Mouse (Mus musculus): ENCODE measurements around the gene Cobll1. TPM values are rescaled to one million over a fixed set of nuclear protein-coding genes. Genes with fewer than 3 reads are reported as not detected.
A peak's percentile ranks its signal among the peaks of the same experiment; 100 is the strongest.

The Cobll1 gene
- polyA plus RNA-seq, 1 experiment from 2014 or later = 20.2 TPM

DNA sequence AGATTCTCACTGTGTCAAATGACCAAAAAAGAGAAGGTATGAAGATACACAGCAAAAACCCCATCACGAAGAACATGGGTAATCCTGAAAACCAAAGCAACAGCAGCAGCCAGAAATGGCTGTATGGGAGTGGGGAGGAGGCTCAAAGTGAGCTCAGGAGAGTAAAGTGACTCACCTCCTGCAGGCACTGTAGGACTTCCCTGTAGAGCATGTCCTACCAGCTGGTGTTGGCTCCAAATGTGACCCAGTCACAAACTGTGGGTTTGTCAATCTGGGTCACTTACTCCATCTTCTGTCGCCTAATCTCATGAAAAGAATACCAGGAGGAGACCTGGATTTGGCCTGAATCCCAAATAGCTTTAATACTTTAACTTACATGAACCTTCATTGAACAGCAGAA, 81.9 kb downstream of the Cobll1 start:
- Histone ChIP-seq H3K9ac (ENCODE audit: low read depth, low read length) (no peak overlapping the region), H3K9me3 (ENCODE audit: control insufficient read depth, low read length) (no peaks in the 10 kb centered on the region), H3K4me2 (ENCODE audit: low read depth, low read length) (no peak overlapping the region), H3K36me3 (ENCODE audit: control insufficient read depth, insufficient read depth, low read length) (no peaks in the 10 kb centered on the region), H3K27me3 (replicated peaks; ENCODE audit: control insufficient read depth, insufficient read depth, low read length) (no peaks in the 10 kb centered on the region), H3K4me1 (ENCODE audit: control insufficient read depth, insufficient read depth, low read length) (peaks cover 9% of the 10 kb centered on the region), H3K27ac (ENCODE audit: low read length) (no peak overlapping the region), H3K4me3 (ENCODE audit: low read length) (no peak overlapping the region)
- ATAC-seq = no peak
- 88% methylated on average over 2 of the region's 2 CpGs for WGBS

DNA sequence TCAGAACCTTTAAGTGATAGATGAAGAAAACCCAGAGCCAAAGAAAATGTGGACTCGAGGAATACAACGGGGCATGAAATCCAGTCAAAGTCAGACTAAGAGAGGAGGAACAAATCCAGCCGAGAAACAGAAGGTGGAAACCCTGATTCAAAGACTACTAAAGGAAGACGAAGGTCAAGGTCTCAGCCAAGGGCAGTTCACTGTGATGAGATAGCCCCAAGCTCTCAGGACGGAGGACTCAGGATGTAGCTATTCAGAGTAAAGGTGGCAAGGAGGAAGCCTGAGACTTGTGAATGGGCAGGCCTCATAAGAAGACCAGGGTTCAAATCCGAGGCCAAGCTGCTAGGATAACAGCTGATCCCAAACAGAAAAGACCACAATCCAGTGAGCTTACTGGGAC, 90.3 kb downstream of the Cobll1 start:
- no peak for ATAC-seq
- no peak overlapping the region for H3K9ac ChIP-seq (ENCODE audit: low read depth, low read length)
- no peaks in the 10 kb centered on the region for H3K4me1 ChIP-seq (ENCODE audit: control insufficient read depth, insufficient read depth, low read length)
- peaks cover 6% of the 10 kb centered on the region for H3K36me3 ChIP-seq (ENCODE audit: control insufficient read depth, insufficient read depth, low read length)
- no peaks in the 10 kb centered on the region for H3K9me3 ChIP-seq (ENCODE audit: control insufficient read depth, low read length)
- no peaks in the 10 kb centered on the region for H3K27me3 ChIP-seq (replicated peaks; ENCODE audit: control insufficient read depth, insufficient read depth, low read length)
- no peak overlapping the region for H3K4me3 ChIP-seq (ENCODE audit: low read length)
- H3K27ac ChIP-seq (ENCODE audit: low read length) = no peak overlapping the region
- WGBS = 93% methylated on average over 6 of the region's 6 CpGs
- H3K4me2 ChIP-seq (ENCODE audit: low read depth, low read length) = no peak overlapping the region

GRCm38 (mm10) chr2:65147431-65147830, 91.8 kb downstream of the Cobll1 start:
- H3K4me3 ChIP-seq (ENCODE audit: low read length) = no peak overlapping the region
- H3K36me3 ChIP-seq (ENCODE audit: control insufficient read depth, insufficient read depth, low read length) = peaks cover 9% of the 10 kb centered on the region
- H3K9me3 ChIP-seq (ENCODE audit: control insufficient read depth, low read length) = no peaks in the 10 kb centered on the region
- no peak for ATAC-seq
- no peak overlapping the region for H3K27ac ChIP-seq (ENCODE audit: low read length)
- no peaks in the 10 kb centered on the region for H3K4me1 ChIP-seq (ENCODE audit: control insufficient read depth, insufficient read depth, low read length)
- H3K4me2 ChIP-seq (ENCODE audit: low read depth, low read length) = no peak overlapping the region
- no peak overlapping the region for H3K9ac ChIP-seq (ENCODE audit: low read depth, low read length)
- no peaks in the 10 kb centered on the region for H3K27me3 ChIP-seq (replicated peaks; ENCODE audit: control insufficient read depth, insufficient read depth, low read length)
- WGBS = 53% methylated on average over 1 of the region's 1 CpGs

DNA sequence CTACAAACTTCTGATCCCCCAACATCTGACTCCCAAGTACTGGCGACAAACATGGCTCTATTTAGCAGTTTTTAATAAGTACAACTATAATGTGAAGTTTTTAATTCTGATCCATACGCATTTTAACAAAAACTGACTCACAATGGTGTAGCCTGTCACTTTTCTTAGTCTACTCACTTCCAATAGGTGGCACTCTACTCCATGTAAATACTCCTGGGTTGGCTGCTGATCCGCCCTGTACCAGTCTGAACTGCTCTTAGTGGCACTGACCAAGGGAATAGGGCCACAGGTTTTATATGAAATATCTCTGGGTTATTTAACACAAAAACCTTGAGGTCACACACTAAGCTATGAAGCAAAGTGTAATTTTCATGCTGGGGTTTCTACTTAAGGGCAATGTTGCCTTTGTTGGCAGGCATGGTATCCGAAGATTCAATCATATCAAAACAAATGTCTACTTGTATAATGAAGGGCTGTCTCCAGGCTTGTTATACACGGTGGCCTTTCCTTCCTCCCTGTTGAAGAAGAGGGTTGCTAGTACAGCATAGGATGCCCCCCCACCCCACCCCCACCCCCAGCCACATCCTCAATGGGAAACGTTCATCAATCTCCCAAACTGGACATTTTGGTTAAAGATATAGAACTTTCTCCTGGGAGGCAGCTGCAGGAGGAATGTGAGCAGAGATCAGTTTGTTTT, 93.6 kb downstream of the Cobll1 start:
- ATAC-seq = peak; percentile 77
- 56% methylated on average over 6 of the region's 6 CpGs for WGBS
- H3K27ac ChIP-seq (ENCODE audit: low read length) = 0 out of 2 replicates have a peak overlapping the region, but pooled peaks have one; percentile 30
- H3K36me3 ChIP-seq (ENCODE audit: control insufficient read depth, insufficient read depth, low read length) = peaks cover 7% of the 10 kb centered on the region
- no peak overlapping the region for H3K4me3 ChIP-seq (ENCODE audit: low read length)
- no peak overlapping the region for H3K4me2 ChIP-seq (ENCODE audit: low read depth, low read length)
- no peaks in the 10 kb centered on the region for H3K9me3 ChIP-seq (ENCODE audit: control insufficient read depth, low read length)
- H3K9ac ChIP-seq (ENCODE audit: low read depth, low read length) = no peak overlapping the region
- H3K4me1 ChIP-seq (ENCODE audit: control insufficient read depth, insufficient read depth, low read length) = no peaks in the 10 kb centered on the region
- H3K27me3 ChIP-seq (replicated peaks; ENCODE audit: control insufficient read depth, insufficient read depth, low read length) = no peaks in the 10 kb centered on the region

GRCm38 (mm10) chr2:65141093-65141661, 98.0 kb downstream of the Cobll1 start:
- peaks cover 4% of the 10 kb centered on the region; the same call in 1 of the 2 replicates for H3K36me3 ChIP-seq (ENCODE audit: control insufficient read depth, insufficient read depth, low read length)
- 54% methylated on average over 4 of the region's 4 CpGs for WGBS
- no peak overlapping the region for H3K4me2 ChIP-seq (ENCODE audit: low read depth, low read length)
- no peak for ATAC-seq
- no peak overlapping the region for H3K9ac ChIP-seq (ENCODE audit: low read depth, low read length)
- H3K4me1 ChIP-seq (ENCODE audit: control insufficient read depth, insufficient read depth, low read length) = peaks cover 6% of the 10 kb centered on the region; the same call in 1 of the 2 replicates
- H3K4me3 ChIP-seq (ENCODE audit: low read length) = no peak overlapping the region
- no peak overlapping the region for H3K27ac ChIP-seq (ENCODE audit: low read length)
- H3K9me3 ChIP-seq (ENCODE audit: control insufficient read depth, low read length) = no peaks in the 10 kb centered on the region
- no peaks in the 10 kb centered on the region for H3K27me3 ChIP-seq (replicated peaks; ENCODE audit: control insufficient read depth, insufficient read depth, low read length)

- WGBS = 60% methylated on average over 6 of the region's 6 CpGs
- H3K9me3 ChIP-seq (ENCODE audit: control insufficient read depth, low read length) = no peaks in the 10 kb centered on the region
- no peaks in the 10 kb centered on the region for H3K27me3 ChIP-seq (replicated peaks; ENCODE audit: control insufficient read depth, insufficient read depth, low read length)
- H3K4me1 ChIP-seq (ENCODE audit: control insufficient read depth, insufficient read depth, low read length) = peaks cover 6% of the 10 kb centered on the region; the same call in 1 of the 2 replicates
- no peak for ATAC-seq
- H3K27ac ChIP-seq (ENCODE audit: low read length) = no peak overlapping the region
- no peak overlapping the region for H3K9ac ChIP-seq (ENCODE audit: low read depth, low read length)
- no peak overlapping the region for H3K4me2 ChIP-seq (ENCODE audit: low read depth, low read length)
- peaks cover 4% of the 10 kb centered on the region; the same call in 1 of the 2 replicates for H3K36me3 ChIP-seq (ENCODE audit: control insufficient read depth, insufficient read depth, low read length)
- no peak overlapping the region for H3K4me3 ChIP-seq (ENCODE audit: low read length)
Observed at GRCm38 (mm10) chr2:65140330-65140922, 98.8 kb downstream of the Cobll1 start.

DNA sequence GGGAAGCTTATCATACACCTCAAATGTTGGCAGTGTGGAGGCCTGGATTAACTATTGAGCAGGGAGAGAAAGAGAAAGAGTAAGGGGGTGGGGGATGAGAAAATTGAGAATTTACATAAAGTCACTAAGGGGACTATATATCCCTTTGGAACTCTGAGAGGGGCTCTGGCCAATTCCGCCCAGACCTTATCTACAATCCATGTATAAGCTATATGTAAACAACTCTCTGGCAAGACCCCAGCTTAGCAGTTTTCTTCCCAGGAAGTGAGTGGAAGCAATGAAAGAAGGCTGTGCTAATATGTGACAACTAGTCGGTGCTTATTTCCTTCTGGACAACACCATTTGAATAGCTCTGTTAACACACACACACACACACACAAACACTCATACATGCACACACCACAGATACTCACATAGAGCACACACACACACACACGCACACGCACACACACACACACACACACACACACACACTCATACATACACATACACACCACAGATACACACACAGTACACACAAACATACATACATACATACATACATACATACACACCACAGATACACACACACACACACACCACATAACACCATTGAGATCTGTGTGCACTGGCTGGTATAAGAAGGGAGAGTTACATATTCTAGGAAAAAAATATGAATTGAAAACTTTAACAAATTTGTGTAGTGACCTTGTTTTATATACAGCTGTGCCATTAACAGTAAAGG, 99.4 kb downstream of the Cobll1 start:
- Histone ChIP-seq H3K9ac (ENCODE audit: low read depth, low read length) (no peak overlapping the region), H3K4me3 (ENCODE audit: low read length) (no peak overlapping the region), H3K27ac (ENCODE audit: low read length) (no peak overlapping the region), H3K36me3 (ENCODE audit: control insufficient read depth, insufficient read depth, low read length) (peaks cover 4% of the 10 kb centered on the region; the same call in 1 of the 2 replicates), H3K4me2 (ENCODE audit: low read depth, low read length) (no peak overlapping the region), H3K27me3 (replicated peaks; ENCODE audit: control insufficient read depth, insufficient read depth, low read length) (no peaks in the 10 kb centered on the region), H3K9me3 (ENCODE audit: control insufficient read depth, low read length) (no peaks in the 10 kb centered on the region), H3K4me1 (ENCODE audit: control insufficient read depth, insufficient read depth, low read length) (peaks cover 6% of the 10 kb centered on the region; the same call in 1 of the 2 replicates)
- ATAC-seq = no peak
- 46% methylated on average over 4 of the region's 4 CpGs for WGBS

GRCm38 (mm10) chr2:65138992-65139391, 100.2 kb downstream of the Cobll1 start:
- no peak overlapping the region for H3K9ac ChIP-seq (ENCODE audit: low read depth, low read length)
- H3K4me3 ChIP-seq (ENCODE audit: low read length) = no peak overlapping the region
- no peak overlapping the region for H3K4me2 ChIP-seq (ENCODE audit: low read depth, low read length)
- H3K9me3 ChIP-seq (ENCODE audit: control insufficient read depth, low read length) = no peaks in the 10 kb centered on the region
- peaks cover 4% of the 10 kb centered on the region; the same call in 1 of the 2 replicates for H3K36me3 ChIP-seq (ENCODE audit: control insufficient read depth, insufficient read depth, low read length)
- H3K27me3 ChIP-seq (replicated peaks; ENCODE audit: control insufficient read depth, insufficient read depth, low read length) = no peaks in the 10 kb centered on the region
- 74% methylated on average over 5 of the region's 5 CpGs for WGBS
- ATAC-seq = no peak
- no peak overlapping the region for H3K27ac ChIP-seq (ENCODE audit: low read length)
- H3K4me1 ChIP-seq (ENCODE audit: control insufficient read depth, insufficient read depth, low read length) = peaks cover 6% of the 10 kb centered on the region; the same call in 1 of the 2 replicates

GRCm38 (mm10) chr2:65126141-65126783, 112.9 kb downstream of the Cobll1 start:
- Histone ChIP-seq H3K4me2 (ENCODE audit: low read depth, low read length) (no peak overlapping the region), H3K36me3 (ENCODE audit: control insufficient read depth, insufficient read depth, low read length) (peaks cover 4% of the 10 kb centered on the region), H3K27ac (ENCODE audit: low read length) (no peak overlapping the region), H3K9me3 (ENCODE audit: control insufficient read depth, low read length) (no peaks in the 10 kb centered on the region), H3K4me3 (ENCODE audit: low read length) (no peak overlapping the region), H3K4me1 (ENCODE audit: control insufficient read depth, insufficient read depth, low read length) (no peaks in the 10 kb centered on the region), H3K27me3 (replicated peaks; ENCODE audit: control insufficient read depth, insufficient read depth, low read length) (no peaks in the 10 kb centered on the region), H3K9ac (ENCODE audit: low read depth, low read length) (no peak overlapping the region)
- WGBS = 61% methylated on average over 12 of the region's 12 CpGs
- no peak for ATAC-seq

All from intestine, embryonic 16.5 days (tissue).